Mouse (Mus musculus): ENCODE data around the gene Ltbp3. TPM values are rescaled to one million over a fixed set of nuclear protein-coding genes. Genes with fewer than 3 reads are reported as not detected.
"Not testable (repeated sequence)": the region's sequence is repeated elsewhere in the genome, so short reads cannot be mapped to it uniquely, and the experiment has no call there.

Ltbp3 gene
- polyA plus RNA-seq, 1 experiment from 2014 or later, result 30.1 TPM

- H3K4me3 ChIP-seq (ENCODE audit: low read depth, low read length), result no peak overlapping the region
- no peaks in the 10 kb centered on the region for H3K9me3 ChIP-seq (ENCODE audit: control insufficient read depth, low read length)
- DNase-seq (ENCODE audit: low spot score) (no peak), ATAC-seq (replicated peaks; ENCODE audit: low FRiP score, low TSS enrichment, low read depth) (no peak)
- no peaks in the 10 kb centered on the region for H3K36me3 ChIP-seq (ENCODE audit: control insufficient read depth, insufficient read depth, low read length)
- 0 out of 2 replicates have a peak, but pooled peaks cover 1% of the 10 kb centered on the region for H3K4me1 ChIP-seq (replicated peaks; ENCODE audit: control insufficient read depth, insufficient read depth, low read length)
- no peak overlapping the region for H3K4me2 ChIP-seq (ENCODE audit: low read length)
- WGBS, result 65% methylated on average over 5 of the region's 5 CpGs
- H3K9ac ChIP-seq (ENCODE audit: low read length), result no peak overlapping the region
- H3K27ac ChIP-seq (ENCODE audit: low read depth), result no peak overlapping the region
- no peaks in the 10 kb centered on the region for H3K27me3 ChIP-seq (replicated peaks; ENCODE audit: control insufficient read depth, insufficient read depth, low read length)
Measured at GRCm38 (mm10) chr19:5789066-5789465, 48.4 kb downstream of the Ltbp3 start.

- 71% methylated on average over 4 of the region's 4 CpGs for WGBS
Measured at GRCm38 (mm10) chr19:5791329-5791728, 50.6 kb downstream of the Ltbp3 start.

DNA sequence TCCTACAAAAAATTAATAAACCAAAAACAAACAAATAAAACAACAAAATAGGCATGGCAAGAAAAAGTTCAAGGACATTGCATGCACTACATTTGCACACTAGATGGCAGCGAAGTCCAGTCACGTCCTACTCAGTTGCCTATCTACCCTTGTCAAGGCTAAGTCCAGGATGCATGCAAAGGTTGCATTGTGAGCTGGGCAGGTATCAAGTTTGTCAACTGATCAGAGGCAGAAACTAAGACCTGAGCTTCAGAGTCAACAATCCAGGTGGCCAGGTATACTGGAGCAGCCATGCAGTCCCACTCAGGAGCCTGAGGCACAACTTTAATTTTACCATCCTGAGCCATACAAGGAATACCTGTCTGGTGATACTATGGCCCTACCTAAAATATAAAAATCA lies 52.4 kb downstream of the Ltbp3 start:
- Histone ChIP-seq H3K9me3 (ENCODE audit: control insufficient read depth, low read length) (no peaks in the 10 kb centered on the region), H3K36me3 (ENCODE audit: control insufficient read depth, insufficient read depth, low read length) (peaks cover 33% of the 10 kb centered on the region), H3K4me1 (replicated peaks; ENCODE audit: control insufficient read depth, insufficient read depth, low read length) (peaks cover 20% of the 10 kb centered on the region), H3K9ac (ENCODE audit: low read length) (no peak overlapping the region), H3K27me3 (replicated peaks; ENCODE audit: control insufficient read depth, insufficient read depth, low read length) (no peaks in the 10 kb centered on the region), H3K27ac (ENCODE audit: low read depth) (no peak overlapping the region), H3K4me2 (ENCODE audit: low read length) (no peak overlapping the region), H3K4me3 (ENCODE audit: low read depth, low read length) (no peak overlapping the region)
- WGBS, result 2% methylated on average over 2 of the region's 2 CpGs
- DNase-seq (ENCODE audit: low spot score) (peak; percentile 79), ATAC-seq (replicated peaks; ENCODE audit: low FRiP score, low TSS enrichment, low read depth) (peak; percentile 50)

More at GRCm38 (mm10) chr19:5791329-5791728, 50.6 kb downstream of the Ltbp3 start:
- peaks cover 15% of the 10 kb centered on the region for H3K36me3 ChIP-seq (ENCODE audit: control insufficient read depth, insufficient read depth, low read length)
- H3K27ac ChIP-seq (ENCODE audit: low read depth), result no peak overlapping the region
- H3K27me3 ChIP-seq (replicated peaks; ENCODE audit: control insufficient read depth, insufficient read depth, low read length), result no peaks in the 10 kb centered on the region
- H3K4me2 ChIP-seq (ENCODE audit: low read length), result no peak overlapping the region
- peaks cover 13% of the 10 kb centered on the region for H3K4me1 ChIP-seq (replicated peaks; ENCODE audit: control insufficient read depth, insufficient read depth, low read length)
- no peak for DNase-seq (ENCODE audit: low spot score)
- no peak overlapping the region for H3K9ac ChIP-seq (ENCODE audit: low read length)
- no peak overlapping the region for H3K4me3 ChIP-seq (ENCODE audit: low read depth, low read length)
- H3K9me3 ChIP-seq (ENCODE audit: control insufficient read depth, low read length), result no peaks in the 10 kb centered on the region
- no peak for ATAC-seq (replicated peaks; ENCODE audit: low FRiP score, low TSS enrichment, low read depth)

DNA sequence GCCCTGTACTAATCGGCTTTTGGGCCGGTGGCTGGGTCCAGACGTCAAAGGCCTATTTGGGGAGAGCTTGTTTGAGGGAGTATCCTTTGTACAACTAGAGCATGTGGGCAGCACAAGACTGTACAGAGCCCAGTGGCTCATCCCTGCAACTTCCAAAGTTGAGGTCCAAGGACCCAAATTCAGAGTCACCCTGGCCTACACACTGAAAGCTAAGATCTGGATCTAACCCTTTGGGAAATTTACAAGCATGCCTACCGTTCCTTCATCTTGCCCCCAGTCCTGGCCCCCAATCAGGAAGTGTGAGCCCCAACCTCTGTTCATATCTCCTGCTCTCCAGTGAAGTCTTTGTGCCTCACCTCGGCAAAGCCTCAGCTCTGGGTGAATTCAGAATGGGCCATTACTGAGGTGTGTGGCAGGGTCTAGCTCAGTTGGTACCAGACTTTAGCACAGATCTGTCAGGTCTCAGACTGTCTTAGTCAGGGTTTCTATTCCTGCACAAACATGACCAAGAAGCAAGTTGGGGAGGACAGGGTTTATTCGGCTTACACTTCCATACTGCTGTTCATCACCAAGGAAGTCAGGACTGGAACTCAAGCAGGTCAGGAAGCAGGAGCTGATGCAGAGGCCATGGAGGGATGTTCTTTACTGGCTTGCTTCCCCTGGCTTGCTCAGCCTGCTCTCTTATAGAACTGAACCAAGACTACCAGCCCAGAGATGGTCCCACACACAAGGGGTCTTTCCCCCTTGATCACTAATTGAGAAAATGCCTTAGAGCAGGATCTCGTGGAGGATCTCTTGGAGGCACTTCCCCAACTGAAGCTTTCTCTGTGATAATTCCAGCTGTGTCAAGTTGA lies 53.4 kb downstream of the Ltbp3 start:
- H3K9ac ChIP-seq (ENCODE audit: low read length), result not testable (repeated sequence)
- peak; percentile 75 for DNase-seq (ENCODE audit: low spot score)

DNA sequence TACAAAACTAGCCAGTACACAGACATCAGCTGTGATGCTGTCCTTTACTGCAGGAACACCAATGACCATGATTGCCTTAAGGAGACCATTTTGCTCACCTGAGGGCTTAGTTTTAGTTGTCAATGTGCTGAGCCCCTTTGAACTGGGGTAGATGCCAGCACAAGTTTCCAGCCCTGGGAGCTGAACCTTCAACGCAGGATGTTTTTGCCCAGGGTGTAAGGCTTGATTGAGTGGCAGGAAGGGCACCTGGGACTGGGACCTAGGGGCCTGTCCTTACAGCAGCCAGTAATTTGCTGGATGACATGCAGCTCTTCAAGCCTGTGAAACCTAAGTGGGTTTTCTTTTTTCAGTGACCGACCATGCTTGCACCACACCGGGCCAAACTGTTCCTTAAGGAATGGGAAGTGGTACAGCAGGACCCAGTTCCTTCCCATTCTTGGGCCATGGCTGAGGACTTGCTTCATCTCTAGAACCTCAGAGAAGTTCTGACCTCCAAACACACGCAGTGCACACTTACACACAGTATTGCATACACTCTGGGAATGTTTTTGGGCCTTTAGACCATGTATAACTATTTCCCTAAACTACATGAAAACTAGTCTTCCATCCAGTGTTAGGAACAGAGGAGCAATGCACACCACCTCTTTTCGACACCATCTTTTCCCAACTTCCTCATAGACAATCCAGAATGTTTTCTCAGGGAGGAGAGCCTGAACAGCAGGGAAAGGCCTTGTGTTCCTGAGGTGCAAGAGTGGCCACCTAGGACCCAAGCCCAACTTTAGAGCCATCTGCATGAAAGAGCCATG lies 54.3 kb downstream of the Ltbp3 start:
- Histone ChIP-seq H3K4me2 (ENCODE audit: low read length) (peak overlapping the region; percentile 99), H3K27ac (ENCODE audit: low read depth) (peak overlapping the region; percentile 12), H3K4me3 (ENCODE audit: low read depth, low read length) (peak overlapping the region; percentile 8; the same call in 1 of the 2 replicates), H3K9ac (ENCODE audit: low read length) (peak overlapping the region; percentile 30; the same call in 1 of the 2 replicates), H3K36me3 (ENCODE audit: control insufficient read depth, insufficient read depth, low read length) (peaks cover 45% of the 10 kb centered on the region), H3K9me3 (ENCODE audit: control insufficient read depth, low read length) (no peaks in the 10 kb centered on the region), H3K27me3 (replicated peaks; ENCODE audit: control insufficient read depth, insufficient read depth, low read length) (no peaks in the 10 kb centered on the region), H3K4me1 (replicated peaks; ENCODE audit: control insufficient read depth, insufficient read depth, low read length) (peaks cover 20% of the 10 kb centered on the region)
- peak; percentile 16; the same call in 1 of the 2 replicates for ATAC-seq (replicated peaks; ENCODE audit: low FRiP score, low TSS enrichment, low read depth)
- 36% methylated on average over 5 of the region's 5 CpGs for WGBS
- DNase-seq (ENCODE audit: low spot score), result peak; percentile 81

More for the DNA sequence above, 53.4 kb downstream of the Ltbp3 start:
- peak; percentile 59 for ATAC-seq (replicated peaks; ENCODE audit: low FRiP score, low TSS enrichment, low read depth)
- WGBS, result 26% methylated on average over 7 of the region's 7 CpGs
- Histone ChIP-seq H3K36me3 (ENCODE audit: control insufficient read depth, insufficient read depth, low read length) (peaks cover 43% of the 10 kb centered on the region), H3K27ac (ENCODE audit: low read depth) (peak overlapping the region; percentile 43), H3K4me1 (replicated peaks; ENCODE audit: control insufficient read depth, insufficient read depth, low read length) (peaks cover 20% of the 10 kb centered on the region)
- H3K27me3 ChIP-seq (replicated peaks; ENCODE audit: control insufficient read depth, insufficient read depth, low read length); H3K4me2 ChIP-seq (ENCODE audit: low read length); H3K9me3 ChIP-seq (ENCODE audit: control insufficient read depth, low read length); H3K4me3 ChIP-seq (ENCODE audit: low read depth, low read length): not testable (repeated sequence)

DNA sequence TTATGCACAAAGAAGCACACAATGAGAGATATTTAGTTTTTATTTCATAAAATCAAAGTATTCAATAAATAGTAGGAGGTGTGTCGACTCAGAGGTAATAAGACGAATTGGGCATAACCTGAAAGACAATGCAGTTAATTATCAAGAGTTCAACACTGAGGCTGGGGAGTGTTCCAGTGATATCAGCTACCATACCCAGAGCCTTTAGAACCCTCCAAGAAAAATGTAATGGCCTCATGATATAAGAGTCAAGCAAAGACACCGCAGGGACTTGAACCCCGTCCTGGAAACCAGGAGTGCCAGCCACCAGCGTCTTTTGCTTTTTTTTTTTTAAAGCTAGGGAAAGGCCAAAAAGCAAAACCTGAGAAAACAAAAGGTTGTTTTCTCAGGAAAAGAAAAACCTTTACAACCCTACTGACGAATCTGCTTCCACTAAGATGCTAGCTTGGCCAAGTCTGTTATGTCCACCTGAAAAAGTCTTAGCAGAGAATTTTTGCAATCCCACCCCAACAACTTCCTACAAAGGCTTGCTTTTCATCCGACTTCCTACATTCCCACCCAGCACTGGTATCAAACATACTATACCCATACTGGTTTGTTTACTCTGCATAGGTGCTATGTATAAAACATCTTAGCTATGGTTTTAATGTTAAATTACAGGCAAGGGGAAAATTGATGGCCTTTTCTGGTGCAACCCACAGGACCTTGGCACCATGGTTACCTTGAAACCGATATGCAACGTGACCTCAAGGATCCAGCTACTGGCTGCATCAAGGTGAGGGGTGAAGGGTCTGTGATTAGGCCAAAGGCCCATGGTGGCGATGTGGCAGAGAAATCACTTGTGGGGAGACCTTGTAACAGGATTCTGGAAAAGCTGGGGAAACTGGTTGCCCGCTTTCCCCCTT lies 55.2 kb downstream of the Ltbp3 start:
- ATAC-seq (replicated peaks; ENCODE audit: low FRiP score, low TSS enrichment, low read depth), result no peak
- whole genome bisulfite sequencing, result 62% methylated on average over 11 of the region's 11 CpGs
- H3K9me3 ChIP-seq (ENCODE audit: control insufficient read depth, low read length), result no peaks in the 10 kb centered on the region
- peak overlapping the region; percentile 96 for H3K9ac ChIP-seq (ENCODE audit: low read length)
- H3K27ac ChIP-seq (ENCODE audit: low read depth), result peak overlapping the region; percentile 5
- DNase-seq (ENCODE audit: low spot score), result peak; percentile 67
- H3K36me3 ChIP-seq (ENCODE audit: control insufficient read depth, insufficient read depth, low read length), result peaks cover 45% of the 10 kb centered on the region
- no peaks in the 10 kb centered on the region for H3K27me3 ChIP-seq (replicated peaks; ENCODE audit: control insufficient read depth, insufficient read depth, low read length)
- H3K4me1 ChIP-seq (replicated peaks; ENCODE audit: control insufficient read depth, insufficient read depth, low read length), result peaks cover 20% of the 10 kb centered on the region
- peak overlapping the region; percentile 99 for H3K4me2 ChIP-seq (ENCODE audit: low read length)
- peak overlapping the region; percentile 90 for H3K4me3 ChIP-seq (ENCODE audit: low read depth, low read length)

GRCm38 (mm10) chr19:5796573-5797111 lies 55.9 kb downstream of the Ltbp3 start:
- Histone ChIP-seq H3K4me1 (replicated peaks; ENCODE audit: control insufficient read depth, insufficient read depth, low read length) (peaks cover 20% of the 10 kb centered on the region), H3K4me3 (ENCODE audit: low read depth, low read length) (peak overlapping the region; percentile 90), H3K9me3 (ENCODE audit: control insufficient read depth, low read length) (no peaks in the 10 kb centered on the region), H3K36me3 (ENCODE audit: control insufficient read depth, insufficient read depth, low read length) (peaks cover 45% of the 10 kb centered on the region), H3K27me3 (replicated peaks; ENCODE audit: control insufficient read depth, insufficient read depth, low read length) (no peaks in the 10 kb centered on the region), H3K4me2 (ENCODE audit: low read length) (peak overlapping the region; percentile 99), H3K27ac (ENCODE audit: low read depth) (0 out of 2 replicates have a peak overlapping the region, but pooled peaks have one; percentile 5), H3K9ac (ENCODE audit: low read length) (peak overlapping the region; percentile 96)
- DNase-seq (ENCODE audit: low spot score) (peak; percentile 71), ATAC-seq (replicated peaks; ENCODE audit: low FRiP score, low TSS enrichment, low read depth) (no peak)
- WGBS, result 71% methylated on average over 7 of the region's 7 CpGs
